Mouse (Mus musculus): Measurements from ENCODE around the gene Fam50b.

Fam50b gene

DNA sequence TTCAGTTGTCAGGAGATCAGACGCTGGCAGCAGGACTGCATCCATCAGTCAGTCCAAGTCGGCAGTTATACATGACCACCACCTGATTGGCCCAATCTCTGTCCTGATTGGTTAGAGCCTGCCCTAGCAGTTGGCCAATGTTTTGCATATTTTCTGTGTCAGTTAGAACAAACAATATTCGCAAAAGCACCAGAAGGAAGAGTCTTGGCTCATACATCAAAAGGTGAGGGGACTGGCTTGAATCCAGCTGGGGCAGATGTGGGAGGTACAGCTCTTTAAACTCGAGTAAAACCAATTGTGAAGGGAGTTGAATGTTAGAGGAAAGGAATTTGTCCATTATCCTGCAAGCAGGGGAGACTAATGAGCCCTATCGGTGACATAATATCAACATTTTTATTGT is at the start of gene Fam50b:
TSS of gene Fam50b (plus strand) at position 165 of the 400 bp plus-strand sequence.
- DNase-seq = no peak

DNA sequence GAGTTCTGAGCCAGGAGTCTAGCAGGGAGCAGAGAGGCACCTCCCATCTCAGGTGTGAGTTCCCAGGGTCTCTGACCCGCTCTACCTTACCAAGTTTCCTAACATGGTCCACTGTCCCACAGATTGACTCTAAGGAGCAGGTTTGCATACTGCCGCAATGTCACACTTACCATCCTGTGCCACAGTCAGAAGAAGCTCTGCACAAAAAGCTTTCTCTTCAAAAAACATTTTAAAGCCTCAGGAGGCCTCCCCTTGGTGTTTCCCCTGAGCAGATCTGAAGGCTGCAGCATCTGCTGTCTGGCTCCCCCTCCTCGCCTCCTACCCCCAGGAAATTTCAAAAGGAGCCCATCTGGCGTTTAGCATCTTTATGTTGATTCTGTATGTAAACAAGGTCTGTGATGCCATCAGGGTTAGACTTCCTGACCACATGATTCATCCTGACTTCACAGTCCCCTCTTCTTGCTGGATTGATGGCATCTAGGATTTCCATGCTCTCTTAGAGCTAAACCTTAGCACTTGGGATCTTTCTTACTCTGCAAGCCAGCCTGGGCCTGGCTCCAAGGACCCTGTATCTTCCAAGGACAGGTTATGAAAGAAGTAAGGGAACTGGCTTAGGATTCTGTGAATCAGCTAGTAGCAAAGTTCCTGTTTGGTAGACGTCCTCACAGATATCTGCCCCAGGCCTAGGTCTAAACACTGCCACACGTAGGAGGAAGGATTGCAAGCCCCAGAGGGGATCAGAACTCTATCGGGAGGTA is 49.5 kb upstream of the Fam50b start:
- no peak for DNase-seq

GRCm38 (mm10) chr13:34691049-34691448 is 43.6 kb upstream of the Fam50b start:
- no peak for DNase-seq

DNA sequence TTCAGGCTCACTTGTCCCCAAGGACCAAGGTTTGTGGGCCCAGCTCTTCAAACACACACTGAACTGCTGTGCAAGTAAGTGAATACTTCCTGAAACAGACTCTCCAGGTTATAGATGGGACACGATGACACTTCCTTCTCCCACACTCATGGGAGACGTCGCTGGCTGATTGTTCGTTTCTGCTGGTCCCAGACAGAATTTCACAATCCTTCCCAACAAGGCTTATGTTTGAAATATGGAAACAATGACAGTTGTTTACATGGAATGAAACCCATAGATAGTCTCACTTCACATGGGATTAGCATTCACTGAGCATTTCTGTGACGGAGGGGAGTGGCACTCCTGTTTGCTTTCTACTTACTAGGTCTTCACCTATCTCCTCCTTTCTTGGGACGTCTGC is 41.5 kb upstream of the Fam50b start:
- DNase-seq = no peak

DNA sequence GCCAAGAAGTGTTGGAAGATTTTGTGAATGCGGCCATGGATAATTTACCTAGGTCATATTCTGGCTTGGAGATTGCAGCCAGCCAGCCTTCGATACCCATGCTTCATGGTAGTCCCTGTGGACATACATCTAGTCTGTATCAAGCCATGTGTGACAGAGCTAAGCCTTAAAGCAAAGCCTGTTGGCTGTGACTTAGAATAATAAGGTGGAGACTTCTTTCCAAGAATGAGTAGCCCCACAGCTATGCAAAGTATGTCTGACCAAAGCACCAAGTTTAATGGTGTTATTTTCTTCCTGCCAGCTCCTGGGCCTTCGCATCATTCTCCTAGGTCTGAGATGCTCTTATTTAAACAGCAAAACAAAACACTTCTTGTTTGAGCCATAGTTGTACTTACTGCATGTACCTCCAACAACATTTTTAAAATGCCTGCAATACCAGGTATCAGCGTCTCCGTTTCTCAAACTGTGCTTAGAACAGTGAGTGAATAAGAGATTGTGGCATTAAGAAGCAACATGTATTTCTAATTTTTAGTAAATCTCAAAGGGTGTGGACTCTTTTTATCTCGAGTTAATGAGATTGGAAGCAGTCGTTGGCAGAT is 37.8 kb upstream of the Fam50b start:
- DNase-seq = no peak

- no peak for DNase-seq
Observed at GRCm38 (mm10) chr13:34700091-34700490, 34.6 kb upstream of the Fam50b start.

GRCm38 (mm10) chr13:34700630-34701029 is 34.0 kb upstream of the Fam50b start:
- no peak for DNase-seq

- no peak for DNase-seq
Observed at GRCm38 (mm10) chr13:34703301-34703700, 31.3 kb upstream of the Fam50b start.

GRCm38 (mm10) chr13:34703795-34704194 is 30.9 kb upstream of the Fam50b start:
- no peak for DNase-seq

- no peak for DNase-seq
Observed at GRCm38 (mm10) chr13:34704835-34705234, 29.8 kb upstream of the Fam50b start.

DNA sequence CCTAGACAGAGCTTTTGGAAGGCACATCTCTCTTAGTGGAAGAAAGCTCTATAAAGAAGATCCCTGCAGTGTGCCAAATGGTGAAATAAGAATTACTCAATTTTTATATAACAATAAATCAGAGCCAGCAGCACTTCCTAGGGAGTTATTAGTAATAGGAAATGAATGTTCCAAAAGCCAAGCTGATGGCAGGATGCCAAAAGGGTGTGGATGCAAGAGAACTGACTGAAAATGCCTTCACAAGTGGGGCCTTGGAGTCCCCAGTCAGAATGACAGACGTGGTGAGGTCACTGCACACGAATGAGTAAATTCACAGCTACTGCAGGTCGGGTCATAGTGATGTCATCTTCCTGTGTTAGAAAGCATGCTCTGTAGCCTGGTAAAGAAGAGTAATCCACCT is 25.7 kb upstream of the Fam50b start:
- peak; percentile 83 for DNase-seq

DNA sequence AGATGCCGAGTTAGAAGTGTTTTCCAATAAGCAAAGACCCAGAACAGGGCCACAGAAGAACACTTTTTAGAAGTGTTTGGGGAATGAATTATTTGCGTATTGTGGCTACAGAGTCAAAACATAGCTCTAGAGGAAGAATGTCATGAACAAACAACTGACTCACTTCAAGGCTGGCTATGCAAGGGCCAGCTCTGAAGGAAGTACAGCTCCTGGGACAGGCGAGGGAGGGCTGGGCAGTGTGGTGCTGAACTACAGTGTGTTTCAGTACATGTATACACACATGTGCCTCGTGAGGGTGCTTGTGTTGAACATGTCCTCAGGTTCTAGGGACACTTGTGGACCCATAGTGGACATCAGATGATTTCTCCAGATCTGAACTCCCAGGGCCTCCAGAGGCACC is 25.1 kb upstream of the Fam50b start:
- no peak for DNase-seq

GRCm38 (mm10) chr13:34711410-34711809 is 23.2 kb upstream of the Fam50b start:
- no peak for DNase-seq

- DNase-seq = no peak
Observed at GRCm38 (mm10) chr13:34712881-34713280, 21.8 kb upstream of the Fam50b start.

- no peak for DNase-seq
Observed at GRCm38 (mm10) chr13:34715437-34715838, 19.2 kb upstream of the Fam50b start.

DNA sequence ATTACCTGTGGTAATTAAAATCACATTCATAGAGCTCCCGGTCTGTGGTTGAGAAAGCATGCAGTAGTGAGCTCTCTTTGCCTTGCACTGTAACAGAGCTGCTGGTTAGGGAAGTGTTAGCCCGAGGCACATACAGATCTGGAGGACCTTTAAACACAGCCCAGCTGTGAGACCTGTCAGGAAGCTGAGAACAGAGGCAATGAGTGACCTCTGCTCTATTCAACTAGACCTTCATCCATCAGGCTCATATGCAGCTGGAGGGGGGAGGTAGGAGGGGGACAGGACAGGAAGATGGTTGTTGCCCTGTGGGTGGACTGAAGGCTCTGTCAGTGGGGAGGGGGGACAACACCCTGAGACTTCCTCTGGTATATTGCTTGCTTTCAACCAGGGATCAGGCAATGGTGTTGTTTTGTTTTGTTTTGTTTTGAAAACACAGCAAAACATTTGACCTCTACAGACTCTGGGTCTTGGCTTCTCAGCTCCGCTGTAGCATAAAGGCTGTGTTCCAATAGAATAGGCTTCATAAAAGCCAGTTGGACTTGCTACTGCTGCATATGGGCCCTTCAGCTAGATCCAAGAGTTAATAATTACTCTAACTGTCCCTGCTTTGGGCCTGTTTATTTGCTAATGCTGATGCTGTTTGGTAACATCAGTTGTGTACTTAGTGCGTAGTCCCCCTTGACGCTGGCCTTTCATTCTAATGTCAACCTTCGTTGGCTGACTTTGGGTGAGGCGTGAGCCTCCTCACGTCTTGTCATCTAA is 9.6 kb upstream of the Fam50b start:
- no peak for DNase-seq

DNA sequence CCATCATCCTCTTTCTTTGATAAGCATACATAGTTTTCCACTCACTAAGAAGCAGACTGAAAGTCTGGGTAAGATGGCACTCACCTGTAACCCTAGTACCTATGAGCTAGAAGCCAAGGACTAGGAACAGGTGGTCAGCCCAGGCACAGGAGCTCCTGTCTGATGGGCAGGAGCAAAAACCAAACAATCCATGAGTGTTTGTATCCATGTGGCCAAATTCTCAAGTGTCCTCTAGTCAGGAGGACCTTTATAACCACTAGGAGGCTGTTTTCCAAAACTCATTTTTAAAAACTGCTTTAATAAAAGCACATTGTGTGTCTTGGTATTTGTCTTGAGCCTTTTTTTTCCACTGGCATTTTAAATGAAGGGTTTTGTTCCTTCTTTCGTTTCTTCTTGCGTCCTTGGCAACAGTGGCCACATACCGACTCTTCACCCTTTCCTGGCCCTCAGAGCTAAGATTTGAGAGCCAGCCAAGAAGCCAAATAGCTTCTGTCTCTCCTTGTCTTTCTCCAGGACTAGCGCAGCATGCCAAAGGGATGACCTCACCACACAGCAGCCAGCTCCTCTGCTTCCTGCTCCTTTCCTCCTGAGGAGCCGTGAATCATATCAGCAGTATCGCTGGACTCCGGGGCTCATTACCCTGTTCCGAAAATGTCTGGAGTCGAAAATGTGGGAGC is 8.7 kb upstream of the Fam50b start:
- peak; percentile 80 for DNase-seq

GRCm38 (mm10) chr13:34726477-34726805 is 8.2 kb upstream of the Fam50b start:
- no peak for DNase-seq

DNA sequence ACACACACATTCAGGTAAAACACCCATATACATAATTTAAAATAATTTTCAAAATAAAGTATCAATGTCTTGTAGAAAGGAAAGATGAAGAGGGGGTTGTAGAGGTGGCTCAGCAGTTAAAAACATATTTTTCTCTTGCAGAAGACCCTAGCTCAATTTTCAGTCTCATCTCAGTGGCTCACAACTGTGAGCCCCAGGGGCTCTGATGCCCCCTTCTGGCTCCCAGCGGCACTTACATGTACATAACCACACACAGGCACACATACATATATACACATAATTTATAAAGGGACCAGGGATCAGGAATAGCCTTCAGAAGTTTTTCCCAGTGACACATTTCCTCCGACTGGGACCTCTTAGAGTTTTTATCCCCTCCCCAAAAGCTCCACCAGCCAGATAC is 7.6 kb upstream of the Fam50b start:
- DNase-seq = no peak

DNA sequence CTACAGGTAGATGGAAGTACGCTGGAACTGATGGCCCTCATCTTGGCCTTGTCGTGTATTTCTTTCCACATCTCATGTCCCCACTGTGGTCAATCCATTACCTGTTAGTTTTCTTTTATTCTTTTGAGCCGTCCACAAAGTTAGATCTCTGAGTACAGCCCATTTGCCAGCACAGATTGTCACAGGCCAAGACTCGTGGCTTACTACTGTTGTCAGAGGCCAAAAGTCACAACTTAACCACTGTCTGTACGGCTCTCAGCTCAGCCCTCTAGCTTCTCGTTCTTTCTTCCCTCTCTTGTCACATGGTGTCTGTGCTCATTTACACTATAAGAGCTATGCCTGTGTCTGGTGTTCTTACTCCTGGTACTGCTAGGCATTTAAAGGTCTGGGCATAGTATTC is 3.1 kb upstream of the Fam50b start:
- DNase-seq = no peak

GRCm38 (mm10) chr13:34733780-34734179 is 870 bp upstream of the Fam50b start:
- no peak for DNase-seq

DNA sequence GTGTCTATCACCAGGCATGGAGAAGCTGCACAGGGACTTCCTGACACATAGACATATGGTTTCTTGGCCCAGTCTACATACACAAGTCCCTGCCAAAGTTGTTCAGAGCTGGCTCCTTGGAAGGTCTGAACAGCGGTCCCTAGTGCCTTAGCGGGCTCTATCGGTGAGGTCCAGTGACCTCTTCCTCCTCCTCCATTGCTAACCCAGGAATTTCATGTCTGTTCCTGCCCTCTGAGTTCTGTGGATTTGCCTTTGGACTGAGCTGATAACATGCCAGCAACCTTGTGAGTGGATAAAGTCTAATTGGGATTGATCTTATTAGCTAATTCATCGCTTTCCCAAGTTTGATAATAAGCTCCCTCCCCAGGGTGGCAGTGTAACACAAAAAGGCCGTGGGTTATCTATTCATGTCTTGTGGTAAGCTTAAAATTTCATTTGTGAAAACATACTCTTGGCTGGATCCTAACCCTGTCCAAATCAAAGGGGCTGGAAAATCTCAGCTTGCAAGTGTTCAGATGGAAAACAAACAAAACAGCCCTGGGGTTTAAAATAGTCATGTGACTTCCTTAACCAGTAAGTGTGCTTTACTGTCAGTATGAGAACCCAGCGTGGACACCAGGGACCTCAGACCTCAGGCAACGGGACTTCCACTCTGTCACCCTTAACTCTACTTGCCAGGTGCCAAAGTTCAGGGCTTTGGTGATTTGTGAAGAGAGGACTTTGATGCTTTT is 3.5 kb downstream of the Fam50b start:
- no peak for DNase-seq

DNA sequence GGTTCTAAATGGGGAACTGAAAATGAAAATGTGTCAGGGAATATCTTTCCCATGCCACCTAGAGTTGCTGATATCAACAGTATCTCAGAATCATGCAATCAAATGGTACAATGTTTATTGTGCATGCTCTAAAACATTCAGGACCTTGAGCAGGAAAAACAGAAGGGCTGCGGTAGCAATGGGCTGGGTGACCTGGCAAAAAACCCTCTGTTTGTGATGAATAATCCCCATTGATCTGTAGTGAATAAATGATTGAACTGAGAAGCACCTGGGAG is 4.0 kb downstream of the Fam50b start:
- no peak for DNase-seq
